Mouse (Mus musculus) ES-Bruce4 (cell line): ENCODE results near the gene Ubqln4.

Experiments used
- CTCF ChIP-seq: IDR thresholded peaks from one replicate; pipeline ENCODE4 v1.8.1; 2011; ENCODE audit warnings: low read depth, low read length
- EP300 ChIP-seq: IDR thresholded peaks from 2 replicates; pipeline ENCODE4 v1.6.1; 2011; ENCODE audit warnings: low read depth, low read length; ENCODE audit not compliant: insufficient read depth
- POLR2A ChIP-seq: IDR thresholded peaks from one replicate; pipeline ENCODE4 v1.8.1; 2011; ENCODE audit warnings: low read length; ENCODE audit not compliant: insufficient read depth

DNA sequence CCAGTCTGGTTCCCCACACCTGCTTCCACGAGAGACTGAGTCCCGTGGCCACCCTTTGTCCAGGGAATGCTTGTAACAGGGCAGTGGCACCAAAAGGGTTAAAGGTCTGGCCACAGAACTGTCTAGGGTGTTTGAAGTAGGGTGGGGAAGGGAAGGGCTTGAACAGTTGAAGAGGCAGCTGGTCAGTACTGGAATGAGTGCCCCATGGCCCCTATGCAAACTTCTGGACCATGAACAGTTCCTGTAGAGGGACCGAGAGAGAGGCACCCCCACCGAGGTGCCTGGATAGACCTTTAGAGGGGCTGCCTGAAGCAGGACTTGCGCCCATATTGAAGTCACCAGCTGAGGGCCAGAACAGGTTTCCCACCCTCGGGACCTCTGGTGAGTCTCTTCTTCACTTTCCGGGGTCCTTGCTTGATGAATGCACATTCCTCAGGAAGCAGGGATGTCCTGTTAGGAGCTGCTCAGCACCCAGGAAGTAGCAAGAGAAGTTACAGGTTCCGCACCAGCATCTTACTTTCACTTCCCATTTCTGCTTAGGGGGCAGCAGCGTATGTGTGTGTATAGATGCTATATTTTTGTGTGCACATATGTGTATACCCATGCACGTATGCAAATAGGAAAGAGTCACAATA is 39.5 kb downstream of the Ubqln4 start:
- TF ChIP-seq CTCF (no peak), EP300 (no peak), POLR2A (no peak)
